ENCODE assay signal across 9 mouse cellular contexts in the genomic region with DNA sequence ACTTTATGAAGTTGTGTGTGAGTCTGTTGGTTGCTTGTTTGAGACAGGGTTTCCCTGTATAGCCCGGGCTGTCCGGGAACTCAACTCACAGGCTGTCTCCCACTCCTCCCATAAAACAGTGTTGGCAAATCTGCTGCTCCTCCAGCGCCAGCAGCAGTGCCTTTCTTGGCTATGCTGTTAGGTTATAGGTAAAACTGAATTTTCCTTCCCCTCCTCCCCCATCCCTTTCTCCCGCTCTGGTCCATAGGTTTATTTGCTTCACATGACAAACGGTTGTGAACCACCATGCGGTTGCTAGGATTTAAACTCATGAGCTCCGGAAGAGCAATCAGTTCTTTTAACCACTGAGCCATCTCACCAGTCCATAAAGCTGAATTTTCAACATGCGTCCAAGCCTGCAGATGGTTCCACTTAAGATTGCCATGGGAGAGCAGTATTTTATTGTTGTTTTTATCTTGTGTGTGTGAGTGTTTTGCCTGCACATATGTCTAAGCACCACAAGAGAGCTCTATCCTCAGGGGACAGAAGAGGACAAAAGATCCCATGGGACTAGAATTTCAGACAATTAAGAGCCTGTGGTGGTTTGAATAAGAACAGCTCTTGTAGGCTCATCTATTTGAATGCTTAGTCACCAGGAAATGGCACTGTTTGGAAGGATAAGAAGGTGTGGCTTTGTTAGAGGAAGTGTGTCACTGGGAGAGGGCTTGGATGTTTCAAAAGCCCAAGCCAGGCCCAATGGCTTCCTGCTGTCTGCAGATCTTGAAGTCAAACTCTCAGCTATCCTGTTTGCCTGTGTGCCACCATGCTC. TPM values are rescaled to one million over a fixed set of nuclear protein-coding genes. Genes with fewer than 3 reads are reported as not detected.
A peak's percentile ranks its signal among the peaks of the same experiment; 100 is the strongest.
DNase-seq lines count a peak whose midpoint lies in the region; ATAC-seq and TF ChIP-seq lines count a peak whose summit lies in the region.
"Had no signal": no experiment of that assay in that cellular context is flagged by ENCODE, and none has a peak within 500 bp of the region (broad histone marks: within the 10 kb centered on the region; RNA-seq: fewer than 3 reads in every experiment).

No protein-coding gene starts in this region.

- H3K4me2 ChIP-seq in forebrain, embryonic 13.5 days, result peak overlapping the region; percentile 54
- peak overlapping the region; percentile 55 for H3K4me2 ChIP-seq in liver, embryonic 16.5 days (ENCODE audit: low read depth, low read length)

- DNase-seq in gastrocnemius, adult 2 months, result no peak
- no peak for DNase-seq in gastrocnemius, adult 8-10 months (ENCODE audit: low spot score in 2 of 2)
- no peak for DNase-seq in right cerebral cortex, adult 18-20 months
- DNase-seq in left cerebral cortex, adult 11 months (ENCODE audit: low spot score), result no peak
- no peak for DNase-seq in right cerebral cortex, postnatal 36 days (ENCODE audit: low spot score in 2 of 2)

- H3K9me3 ChIP-seq in E14TG2a.4 (ENCODE audit: low read length), result no peaks in the 10 kb centered on the region
- no peaks in the 10 kb centered on the region for H3K9me3 ChIP-seq in forebrain, embryonic 13.5 days (replicated peaks)
- H3K9me3 ChIP-seq in liver, embryonic 16.5 days (replicated peaks; ENCODE audit: control insufficient read depth, low read length), result peaks cover 2% of the 10 kb centered on the region; the same call in 1 of the 2 replicates

- intact Hi-C loops in gastrocnemius, adult 2 months (cut with DNase I), result loop anchor here (2.0 to 5.0 kb wide), 2 partner anchors 137 to 214 kb away; partner anchors contain the start of gene Nol7

- TF ChIP-seq CTCF in gastrocnemius, adult 2 months (IDR thresholded peaks at IDR 0.05), result no peak
- no peak for TF ChIP-seq CTCF in E14TG2a.4 (conservative IDR thresholded peaks at IDR 0.05; ENCODE audit: low read length)

- peak; percentile 76 for ATAC-seq in forebrain, embryonic 13.5 days
- ATAC-seq in liver, embryonic 16.5 days (ENCODE audit: low read depth), result peak; percentile 8; the same call in 1 of the 2 replicates

- peak overlapping the region; percentile 43; the same call in 1 of the 2 replicates for H3K9ac ChIP-seq in forebrain, embryonic 13.5 days
- H3K9ac ChIP-seq in liver, embryonic 16.5 days (ENCODE audit: low read depth, low read length), result no peak overlapping the region

- H3K27me3 ChIP-seq in E14TG2a.4 (ENCODE audit: insufficient read depth, low read length), result no peaks in the 10 kb centered on the region; the same call in 1 of the 2 replicates
- no peaks in the 10 kb centered on the region for H3K27me3 ChIP-seq in forebrain, embryonic 13.5 days
- H3K27me3 ChIP-seq in liver, embryonic 16.5 days (ENCODE audit: control insufficient read depth, insufficient read depth, low read depth, low read length), result no peaks in the 10 kb centered on the region

- peak overlapping the region; percentile 69 for H3K4me3 ChIP-seq in gastrocnemius, adult 2 months
- H3K4me3 ChIP-seq in E14TG2a.4 (replicated peaks; ENCODE audit: low read length), result peak overlapping the region; percentile 74
- H3K4me3 ChIP-seq in forebrain, embryonic 13.5 days, result peak overlapping the region; percentile 31
- peak overlapping the region; percentile 35 for H3K4me3 ChIP-seq in liver, embryonic 16.5 days (ENCODE audit: low read depth, low read length)

- H3K36me3 ChIP-seq in E14TG2a.4 (ENCODE audit: insufficient read depth, low read length), result peaks cover 14% of the 10 kb centered on the region
- no peaks in the 10 kb centered on the region for H3K36me3 ChIP-seq in forebrain, embryonic 13.5 days (ENCODE audit: poor library complexity, severe bottlenecking)
- no peaks in the 10 kb centered on the region for H3K36me3 ChIP-seq in liver, embryonic 16.5 days (ENCODE audit: control insufficient read depth, insufficient read depth)
- H3K36me3 ChIP-seq: G1E had no signal

- 44% methylated on average over 8 of the region's 8 CpGs for WGBS in forebrain, embryonic 13.5 days
- WGBS in liver, embryonic 16.5 days (ENCODE audit: insufficient replicate concordance), result 55% methylated on average over 8 of the region's 8 CpGs

- H3K4me1 ChIP-seq in E14TG2a.4 (replicated peaks; ENCODE audit: low read depth, low read length), result peaks cover 82% of the 10 kb centered on the region
- H3K4me1 ChIP-seq in forebrain, embryonic 13.5 days, result peaks cover 16% of the 10 kb centered on the region
- H3K4me1 ChIP-seq in liver, embryonic 16.5 days (ENCODE audit: control insufficient read depth, low read depth, low read length), result peaks cover 28% of the 10 kb centered on the region

- peak overlapping the region; percentile 51 for H3K27ac ChIP-seq in gastrocnemius, adult 2 months
- H3K27ac ChIP-seq in forebrain, embryonic 13.5 days, result no peak overlapping the region; the same call in 1 of the 2 replicates
- no peak overlapping the region for H3K27ac ChIP-seq in liver, embryonic 16.5 days (ENCODE audit: low read length)

RNA-seq across cellular contexts. Expression of gene Tbc1d7, which starts 12.2 kb away (rescaled TPM):
- 10 to 100 TPM; 20.7 to 29.4 TPM for total RNA-seq in gastrocnemius, adult 2 months (2021)
- total RNA-seq in gastrocnemius, adult 8-10 months (2022), result 10 to 100 TPM; 22.8 to 26.1 (median 25.0) TPM
- polyA plus RNA-seq in forebrain, embryonic 13.5 days (2015; fragmentation: Nextera tagmentation; extraction: Ambion mirVana), result 83.2 and 90.7 TPM in 2 replicates
- 10.4 TPM in 2 replicates for polyA plus RNA-seq in liver, embryonic 16.5 days (2015; fragmentation: Nextera tagmentation; extraction: Ambion mirVana)
